In genomic region chr1:84721942-84722341, GRCm38 (mm10) we compare ENCODE assay signal across 20 mouse cellular contexts. TPM values are rescaled to one million over a fixed set of nuclear protein-coding genes. Genes with fewer than 3 reads are reported as not detected.
A peak's percentile ranks its signal among the peaks of the same experiment; 100 is the strongest.
DNase-seq lines count a peak whose midpoint lies in the region; ATAC-seq and TF ChIP-seq lines count a peak whose summit lies in the region.
"Had no signal": no experiment of that assay in that cellular context is flagged by ENCODE, and none has a peak within 500 bp of the region (broad histone marks: within the 10 kb centered on the region; RNA-seq: fewer than 3 reads in every experiment).

No protein-coding gene starts in this region.

- no peak overlapping the region for H3K9ac ChIP-seq in heart, embryonic 13.5 days
- H3K9ac ChIP-seq in lung, embryonic 14.5 days: no peak overlapping the region
- H3K9ac ChIP-seq in intestine, embryonic 15.5 days: no peak overlapping the region
- H3K9ac ChIP-seq: heart, embryonic 15.5 days; limb, embryonic 12.5 days; liver, embryonic 15.5 days had no signal

- ATAC-seq in heart, embryonic 13.5 days (ENCODE audit: extremely low read depth, insufficient number of reproducible peaks, low FRiP score, low TSS enrichment): no peak
- peak; percentile 35; the same call in 1 of the 2 replicates for ATAC-seq in lung, embryonic 14.5 days (ENCODE audit: insufficient read depth)
- ATAC-seq in intestine, embryonic 15.5 days: peak; percentile 45
- peak; percentile 58 for ATAC-seq in megakaryocyte progenitor cell, adult 5-6 weeks (replicated peaks; ENCODE audit: poor library complexity)

- no peak overlapping the region for H3K4me3 ChIP-seq in heart, embryonic 13.5 days
- no peak overlapping the region for H3K4me3 ChIP-seq in lung, embryonic 14.5 days (ENCODE audit: low read depth, low read length)
- no peak overlapping the region for H3K4me3 ChIP-seq in intestine, embryonic 15.5 days (replicated peaks)
- H3K4me3 ChIP-seq: embryonic facial prominence, embryonic 10.5 days; heart, embryonic 15.5 days; limb, embryonic 12.5 days; liver, embryonic 15.5 days had no signal

- peak overlapping the region; percentile 74; the same call in 1 of the 2 replicates for H3K27ac ChIP-seq in heart, embryonic 13.5 days (replicated peaks)
- no peak overlapping the region for H3K27ac ChIP-seq in lung, embryonic 14.5 days (ENCODE audit: low read depth)
- no peak overlapping the region for H3K27ac ChIP-seq in intestine, embryonic 15.5 days
- H3K27ac ChIP-seq: embryonic facial prominence, embryonic 10.5 days; heart, embryonic 15.5 days; limb, embryonic 12.5 days; liver, embryonic 15.5 days had no signal

- no peak overlapping the region for H3K4me2 ChIP-seq in heart, embryonic 13.5 days
- H3K4me2 ChIP-seq in lung, embryonic 14.5 days: no peak overlapping the region
- no peak overlapping the region for H3K4me2 ChIP-seq in intestine, embryonic 15.5 days (replicated peaks)
- H3K4me2 ChIP-seq: heart, embryonic 15.5 days; limb, embryonic 12.5 days; liver, embryonic 15.5 days had no signal

- no peak for DNase-seq in heart, adult 9 months (ENCODE audit: low spot score in 2 of 2)
- no peak for DNase-seq in lung, embryonic 14.5 days
- DNase-seq in lung, adult 18-20 months: no peak
- DNase-seq in thymus, adult 18-20 months: no peak
- DNase-seq: adrenal gland, adult 8-10 months; cerebellum, adult 9-10 months; heart, postnatal 4 days; kidney, postnatal 10 days; lung, postnatal 14 days; retina, postnatal 1 day had no signal

- H3K27me3 ChIP-seq in heart, embryonic 13.5 days (replicated peaks): no peaks in the 10 kb centered on the region
- no peaks in the 10 kb centered on the region for H3K27me3 ChIP-seq in lung, embryonic 14.5 days (ENCODE audit: insufficient read depth, low read length)
- H3K27me3 ChIP-seq in intestine, embryonic 15.5 days (replicated peaks): no peaks in the 10 kb centered on the region
- H3K27me3 ChIP-seq: heart, embryonic 15.5 days; limb, embryonic 12.5 days; liver, embryonic 15.5 days had no signal

- TF ChIP-seq CTCF in lung, embryonic 14.5 days (IDR thresholded peaks at IDR 0.05; ENCODE audit: low read depth): no peak

- H3K4me1 ChIP-seq in heart, embryonic 13.5 days: peaks cover 28% of the 10 kb centered on the region
- no peaks in the 10 kb centered on the region for H3K4me1 ChIP-seq in lung, embryonic 14.5 days (ENCODE audit: insufficient read depth)
- H3K4me1 ChIP-seq in intestine, embryonic 15.5 days (replicated peaks): no peaks in the 10 kb centered on the region
- H3K4me1 ChIP-seq: embryonic facial prominence, embryonic 10.5 days; limb, embryonic 12.5 days had no signal

- 76% methylated on average over 3 of the region's 3 CpGs for WGBS in heart, embryonic 13.5 days
- 85% methylated on average over 3 of the region's 3 CpGs for WGBS in lung, embryonic 14.5 days
- 88% methylated on average over 3 of the region's 3 CpGs for WGBS in intestine, embryonic 15.5 days

- no peaks in the 10 kb centered on the region for H3K9me3 ChIP-seq in heart, embryonic 13.5 days
- no peaks in the 10 kb centered on the region for H3K9me3 ChIP-seq in lung, embryonic 14.5 days (ENCODE audit: low read depth, low read length)
- no peaks in the 10 kb centered on the region for H3K9me3 ChIP-seq in intestine, embryonic 15.5 days
- H3K9me3 ChIP-seq: embryonic facial prominence, embryonic 10.5 days; heart, embryonic 15.5 days; limb, embryonic 12.5 days; liver, embryonic 15.5 days had no signal

- peaks cover 51% of the 10 kb centered on the region for H3K36me3 ChIP-seq in heart, embryonic 13.5 days
- peaks cover 46% of the 10 kb centered on the region for H3K36me3 ChIP-seq in lung, embryonic 14.5 days (ENCODE audit: insufficient read depth)
- peaks cover 9% of the 10 kb centered on the region; the same call in 1 of the 2 replicates for H3K36me3 ChIP-seq in intestine, embryonic 15.5 days

RNA-seq across cellular contexts. Expression of gene Dner, which starts 25.9 kb away (rescaled TPM):
- polyA plus RNA-seq in heart, embryonic 13.5 days (2015; fragmentation: Nextera tagmentation; extraction: Ambion mirVana): 1.2 and 1.5 TPM in 2 replicates
- polyA plus RNA-seq in lung, embryonic 14.5 days (2014; fragmentation: Nextera tagmentation; extraction: Ambion mirVana): 0.89 and 1.1 TPM in 2 replicates
- polyA plus RNA-seq in intestine, embryonic 15.5 days (2015; fragmentation: Nextera tagmentation; extraction: Ambion mirVana): 3.9 and 4.1 TPM in 2 replicates
- total RNA-seq in megakaryocyte progenitor cell, adult 5-6 weeks (2015): 0.12 TPM in 1 of 2 replicates, not detected in the other
- total RNA-seq in megakaryocyte progenitor cell, adult 5-6 weeks (2017): not detected in 2 replicates
- total RNA-seq: common myeloid progenitor, adult 5-6 weeks; gastrocnemius, adult 8-10 months; granulocyte monocyte progenitor cell, adult 5-6 weeks had no signal
